Mouse (Mus musculus): ENCODE data around the gene Pax2. TPM values are rescaled to one million over a fixed set of nuclear protein-coding genes. Genes with fewer than 3 reads are reported as not detected.
A peak's percentile ranks its signal among the peaks of the same experiment; 100 is the strongest.

Gene Pax2
- polyA plus RNA-seq, 1 experiment from 2014 or later = 1.7 TPM

DNA sequence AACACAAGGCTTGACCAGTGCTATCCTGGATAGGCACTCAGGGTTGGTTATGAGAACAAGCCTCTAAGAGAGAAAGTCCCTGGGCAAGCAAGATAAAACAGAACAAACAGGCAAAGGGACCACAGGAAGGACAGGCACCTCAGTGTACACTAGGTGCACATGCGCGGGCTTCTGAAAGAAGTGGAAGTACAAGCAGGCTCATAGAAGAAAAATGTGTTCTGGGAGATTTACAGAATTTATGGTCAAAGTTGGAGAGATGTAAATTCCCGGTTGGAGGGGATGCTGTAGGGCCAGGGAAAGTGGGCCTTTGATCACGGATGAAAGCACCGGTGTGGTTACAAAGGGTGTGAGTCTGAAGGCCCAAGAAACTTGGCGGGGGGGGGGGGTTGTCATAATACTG, 10.1 kb upstream of the Pax2 start:
- Histone ChIP-seq H3K27ac (replicated peaks; ENCODE audit: low read depth, low read length) (no peak overlapping the region), H3K4me3 (replicated peaks; ENCODE audit: low read depth, low read length) (no peak overlapping the region), H3K27me3 (ENCODE audit: control insufficient read depth, insufficient read depth, low read length) (peaks cover 100% of the 10 kb centered on the region), H3K9ac (replicated peaks; ENCODE audit: low read length) (no peak overlapping the region), H3K4me1 (ENCODE audit: control insufficient read depth, insufficient read depth, low read length) (0 out of 2 replicates have a peak, but pooled peaks cover 4% of the 10 kb centered on the region), H3K36me3 (ENCODE audit: control insufficient read depth, insufficient read depth, low read length) (no peaks in the 10 kb centered on the region), H3K9me3 (ENCODE audit: control insufficient read depth, low read length) (no peaks in the 10 kb centered on the region), H3K4me2 (ENCODE audit: low read length) (no peak overlapping the region)
- 7% methylated on average over 6 of the region's 6 CpGs for WGBS
- DNase-seq (no peak), ATAC-seq (ENCODE audit: low FRiP score, low TSS enrichment) (no peak)

- no peak for ATAC-seq (ENCODE audit: low FRiP score, low TSS enrichment)
- H3K9me3 ChIP-seq (ENCODE audit: control insufficient read depth, low read length) = no peaks in the 10 kb centered on the region
- peak overlapping the region; percentile 34 for H3K4me2 ChIP-seq (ENCODE audit: low read length)
- no peak overlapping the region for H3K4me3 ChIP-seq (replicated peaks; ENCODE audit: low read depth, low read length)
- no peak overlapping the region for H3K27ac ChIP-seq (replicated peaks; ENCODE audit: low read depth, low read length)
- 0 out of 2 replicates have a peak, but pooled peaks cover 4% of the 10 kb centered on the region for H3K4me1 ChIP-seq (ENCODE audit: control insufficient read depth, insufficient read depth, low read length)
- H3K27me3 ChIP-seq (ENCODE audit: control insufficient read depth, insufficient read depth, low read length) = peaks cover 100% of the 10 kb centered on the region
- no peak overlapping the region for H3K9ac ChIP-seq (replicated peaks; ENCODE audit: low read length)
- under 1% methylated on average over 42 of the region's 42 CpGs for WGBS
- DNase-seq = no peak
- no peaks in the 10 kb centered on the region for H3K36me3 ChIP-seq (ENCODE audit: control insufficient read depth, insufficient read depth, low read length)
Observed at GRCm38 (mm10) chr19:44746541-44747024, 9.3 kb upstream of the Pax2 start.

DNA sequence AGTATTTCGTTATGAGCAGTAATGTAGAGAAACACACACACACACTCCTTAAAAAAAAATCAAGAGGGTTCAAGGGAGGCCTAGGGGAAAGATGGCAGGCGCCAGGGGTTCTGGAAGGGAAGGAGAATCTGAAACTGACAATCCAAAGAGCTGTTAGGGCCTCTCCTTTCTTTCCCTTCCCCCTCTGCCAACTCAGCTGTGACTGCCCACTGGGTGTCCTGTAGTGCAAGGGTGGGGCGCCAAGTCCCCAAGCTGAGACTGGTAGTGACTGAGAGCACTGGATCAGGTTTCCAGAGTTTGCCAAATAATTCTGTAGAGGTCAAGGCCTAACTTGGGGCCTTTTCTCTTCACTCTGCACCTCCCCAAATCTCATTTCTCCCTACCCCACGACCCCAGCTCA, 8.4 kb upstream of the Pax2 start:
- Histone ChIP-seq H3K27ac (replicated peaks; ENCODE audit: low read depth, low read length) (no peak overlapping the region), H3K9ac (replicated peaks; ENCODE audit: low read length) (no peak overlapping the region), H3K36me3 (ENCODE audit: control insufficient read depth, insufficient read depth, low read length) (no peaks in the 10 kb centered on the region), H3K9me3 (ENCODE audit: control insufficient read depth, low read length) (no peaks in the 10 kb centered on the region), H3K27me3 (ENCODE audit: control insufficient read depth, insufficient read depth, low read length) (peaks cover 100% of the 10 kb centered on the region), H3K4me2 (ENCODE audit: low read length) (no peak overlapping the region), H3K4me1 (ENCODE audit: control insufficient read depth, insufficient read depth, low read length) (0 out of 2 replicates have a peak, but pooled peaks cover 4% of the 10 kb centered on the region), H3K4me3 (replicated peaks; ENCODE audit: low read depth, low read length) (no peak overlapping the region)
- ATAC-seq (ENCODE audit: low FRiP score, low TSS enrichment) (no peak), DNase-seq (no peak)
- WGBS = 14% methylated on average over 4 of the region's 4 CpGs

DNA sequence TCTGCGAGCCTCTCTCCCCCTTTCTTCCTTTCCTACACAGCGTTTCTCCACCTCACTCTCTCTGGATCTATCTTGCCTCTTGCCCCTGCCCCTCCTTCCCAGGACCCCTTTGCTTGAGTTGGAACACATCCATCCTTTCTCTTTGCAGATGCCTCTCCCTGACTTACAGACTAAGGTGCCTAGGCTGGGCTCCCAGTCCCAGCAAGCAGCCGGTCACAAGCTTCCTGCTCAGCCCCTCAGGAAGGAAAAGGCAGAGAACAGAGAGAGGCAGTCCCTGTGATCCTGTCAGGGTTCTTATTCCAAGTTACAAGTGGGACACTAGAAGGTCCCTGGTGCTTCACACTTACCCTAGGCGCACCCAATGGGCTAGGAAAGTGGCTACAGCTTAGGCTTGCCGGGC, 7.6 kb upstream of the Pax2 start:
- ATAC-seq (ENCODE audit: low FRiP score, low TSS enrichment) (no peak), DNase-seq (no peak)
- Histone ChIP-seq H3K9ac (replicated peaks; ENCODE audit: low read length) (no peak overlapping the region), H3K9me3 (ENCODE audit: control insufficient read depth, low read length) (no peaks in the 10 kb centered on the region), H3K4me2 (ENCODE audit: low read length) (no peak overlapping the region), H3K4me1 (ENCODE audit: control insufficient read depth, insufficient read depth, low read length) (0 out of 2 replicates have a peak, but pooled peaks cover 4% of the 10 kb centered on the region), H3K4me3 (replicated peaks; ENCODE audit: low read depth, low read length) (no peak overlapping the region), H3K27ac (replicated peaks; ENCODE audit: low read depth, low read length) (no peak overlapping the region), H3K27me3 (ENCODE audit: control insufficient read depth, insufficient read depth, low read length) (peaks cover 100% of the 10 kb centered on the region), H3K36me3 (ENCODE audit: control insufficient read depth, insufficient read depth, low read length) (no peaks in the 10 kb centered on the region)
- WGBS = 4% methylated on average over 5 of the region's 5 CpGs

- H3K4me3 ChIP-seq (replicated peaks; ENCODE audit: low read depth, low read length) = no peak overlapping the region
- H3K4me2 ChIP-seq (ENCODE audit: low read length) = no peak overlapping the region
- 0 out of 2 replicates have a peak, but pooled peaks cover 4% of the 10 kb centered on the region for H3K4me1 ChIP-seq (ENCODE audit: control insufficient read depth, insufficient read depth, low read length)
- no peaks in the 10 kb centered on the region for H3K9me3 ChIP-seq (ENCODE audit: control insufficient read depth, low read length)
- ATAC-seq (ENCODE audit: low FRiP score, low TSS enrichment) = no peak
- 2% methylated on average over 18 of the region's 18 CpGs for WGBS
- peaks cover 100% of the 10 kb centered on the region for H3K27me3 ChIP-seq (ENCODE audit: control insufficient read depth, insufficient read depth, low read length)
- DNase-seq = no peak
- H3K36me3 ChIP-seq (ENCODE audit: control insufficient read depth, insufficient read depth, low read length) = no peaks in the 10 kb centered on the region
- no peak overlapping the region for H3K27ac ChIP-seq (replicated peaks; ENCODE audit: low read depth, low read length)
- no peak overlapping the region for H3K9ac ChIP-seq (replicated peaks; ENCODE audit: low read length)
Observed at GRCm38 (mm10) chr19:44749061-44749990, 6.5 kb upstream of the Pax2 start.

DNA sequence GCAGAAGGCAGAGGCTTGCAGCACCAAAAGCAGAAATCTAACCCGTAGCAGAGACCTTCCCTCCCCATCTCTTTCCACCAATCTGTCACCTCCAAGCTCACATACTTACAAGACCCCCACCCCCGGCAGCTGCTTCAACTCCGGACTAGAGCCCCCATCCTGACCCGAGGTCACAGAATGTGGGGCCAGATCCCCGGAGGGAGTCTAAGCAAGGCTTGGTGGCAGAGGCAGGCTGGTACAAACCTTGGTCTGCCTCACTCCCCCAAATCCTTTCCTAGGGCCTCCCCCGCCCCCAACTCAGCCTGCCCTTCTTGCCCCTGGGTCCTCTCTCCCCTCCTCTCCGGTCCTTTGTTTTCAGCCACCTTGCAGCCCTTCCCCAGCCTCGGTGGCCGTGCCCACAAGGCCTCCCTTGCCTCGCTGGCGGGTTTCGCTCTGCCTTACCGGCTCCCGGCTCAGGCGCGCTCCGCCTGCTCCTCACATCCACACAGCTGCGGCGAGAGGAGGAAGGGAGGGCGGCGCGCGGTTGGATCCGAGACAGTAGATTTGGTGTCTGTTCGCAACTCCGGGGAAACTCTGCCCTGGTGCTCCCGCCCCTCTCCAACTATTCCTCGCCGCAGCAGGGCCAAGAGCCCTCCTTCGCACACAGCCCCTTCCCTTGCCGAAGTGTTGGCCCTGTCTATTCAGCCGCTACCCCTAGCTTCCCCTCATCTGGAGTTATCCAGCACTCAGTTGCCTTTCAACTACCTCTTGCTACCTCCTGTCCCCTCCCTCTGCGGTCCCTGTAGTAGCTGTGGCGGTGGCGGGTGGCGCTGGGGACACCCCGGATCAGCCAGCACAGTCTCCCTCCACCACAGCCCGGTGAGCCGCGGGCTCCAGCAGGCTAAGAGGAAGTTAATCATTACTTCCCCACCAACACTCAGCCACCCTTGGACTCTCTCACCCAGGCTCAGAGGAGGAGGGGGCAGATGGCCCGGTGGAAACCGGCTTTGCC, 5.5 kb upstream of the Pax2 start:
- Histone ChIP-seq H3K4me2 (ENCODE audit: low read length) (peak overlapping the region; percentile 17), H3K36me3 (ENCODE audit: control insufficient read depth, insufficient read depth, low read length) (no peaks in the 10 kb centered on the region), H3K4me3 (replicated peaks; ENCODE audit: low read depth, low read length) (peak overlapping the region; percentile 10; the same call in 1 of the 2 replicates), H3K9ac (replicated peaks; ENCODE audit: low read length) (no peak overlapping the region), H3K9me3 (ENCODE audit: control insufficient read depth, low read length) (no peaks in the 10 kb centered on the region), H3K4me1 (ENCODE audit: control insufficient read depth, insufficient read depth, low read length) (0 out of 2 replicates have a peak, but pooled peaks cover 4% of the 10 kb centered on the region), H3K27me3 (ENCODE audit: control insufficient read depth, insufficient read depth, low read length) (peaks cover 100% of the 10 kb centered on the region), H3K27ac (replicated peaks; ENCODE audit: low read depth, low read length) (no peak overlapping the region)
- ATAC-seq (ENCODE audit: low FRiP score, low TSS enrichment) (no peak), DNase-seq (peak; percentile 73)
- WGBS = under 1% methylated on average over 42 of the region's 42 CpGs

- Histone ChIP-seq H3K4me2 (ENCODE audit: low read length) (no peak overlapping the region), H3K27ac (replicated peaks; ENCODE audit: low read depth, low read length) (no peak overlapping the region), H3K9me3 (ENCODE audit: control insufficient read depth, low read length) (no peaks in the 10 kb centered on the region), H3K4me3 (replicated peaks; ENCODE audit: low read depth, low read length) (no peak overlapping the region), H3K36me3 (ENCODE audit: control insufficient read depth, insufficient read depth, low read length) (no peaks in the 10 kb centered on the region), H3K27me3 (ENCODE audit: control insufficient read depth, insufficient read depth, low read length) (peaks cover 100% of the 10 kb centered on the region), H3K9ac (replicated peaks; ENCODE audit: low read length) (no peak overlapping the region), H3K4me1 (ENCODE audit: control insufficient read depth, insufficient read depth, low read length) (peaks cover 8% of the 10 kb centered on the region; the same call in 1 of the 2 replicates)
- DNase-seq = no peak
- ATAC-seq (ENCODE audit: low FRiP score, low TSS enrichment) = no peak
- under 1% methylated on average over 9 of the region's 9 CpGs for WGBS
Observed at GRCm38 (mm10) chr19:44751042-44751441, 4.8 kb upstream of the Pax2 start.

DNA sequence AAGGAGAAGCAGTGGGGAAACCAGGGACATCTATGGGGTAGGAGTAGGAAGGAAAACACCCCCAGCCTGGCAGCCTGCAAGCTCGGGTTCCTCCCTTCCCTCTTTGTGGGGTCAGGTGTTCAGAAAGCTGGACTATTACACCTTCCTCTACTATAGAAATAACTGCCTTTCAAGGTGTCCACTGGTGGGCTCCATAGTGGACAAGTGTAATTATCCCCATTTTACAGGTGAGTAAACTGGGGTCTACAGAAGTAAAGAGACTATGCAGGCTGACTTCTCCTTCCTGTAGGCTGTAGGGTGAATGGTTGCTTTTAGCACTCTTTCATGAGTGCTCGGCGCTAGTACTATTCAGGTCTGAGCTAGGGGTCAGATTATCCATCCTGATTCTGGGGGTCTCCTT, 4.3 kb upstream of the Pax2 start:
- 2% methylated on average over 3 of the region's 3 CpGs for WGBS
- Histone ChIP-seq H3K9ac (replicated peaks; ENCODE audit: low read length) (no peak overlapping the region), H3K4me1 (ENCODE audit: control insufficient read depth, insufficient read depth, low read length) (peaks cover 10% of the 10 kb centered on the region), H3K4me3 (replicated peaks; ENCODE audit: low read depth, low read length) (no peak overlapping the region), H3K36me3 (ENCODE audit: control insufficient read depth, insufficient read depth, low read length) (no peaks in the 10 kb centered on the region), H3K4me2 (ENCODE audit: low read length) (no peak overlapping the region), H3K9me3 (ENCODE audit: control insufficient read depth, low read length) (no peaks in the 10 kb centered on the region), H3K27ac (replicated peaks; ENCODE audit: low read depth, low read length) (no peak overlapping the region), H3K27me3 (ENCODE audit: control insufficient read depth, insufficient read depth, low read length) (peaks cover 100% of the 10 kb centered on the region)
- DNase-seq (no peak), ATAC-seq (ENCODE audit: low FRiP score, low TSS enrichment) (no peak)
